Mouse (Mus musculus): ENCODE results near the gene Gjb4. TPM values are rescaled to one million over a fixed set of nuclear protein-coding genes. Genes with fewer than 3 reads are reported as not detected.

Gjb4 gene
- total RNA-seq (2021), result not detected
- long read RNA-seq, experiment 1, result 0 reads
- long read RNA-seq, experiment 2, result 0 reads

DNA sequence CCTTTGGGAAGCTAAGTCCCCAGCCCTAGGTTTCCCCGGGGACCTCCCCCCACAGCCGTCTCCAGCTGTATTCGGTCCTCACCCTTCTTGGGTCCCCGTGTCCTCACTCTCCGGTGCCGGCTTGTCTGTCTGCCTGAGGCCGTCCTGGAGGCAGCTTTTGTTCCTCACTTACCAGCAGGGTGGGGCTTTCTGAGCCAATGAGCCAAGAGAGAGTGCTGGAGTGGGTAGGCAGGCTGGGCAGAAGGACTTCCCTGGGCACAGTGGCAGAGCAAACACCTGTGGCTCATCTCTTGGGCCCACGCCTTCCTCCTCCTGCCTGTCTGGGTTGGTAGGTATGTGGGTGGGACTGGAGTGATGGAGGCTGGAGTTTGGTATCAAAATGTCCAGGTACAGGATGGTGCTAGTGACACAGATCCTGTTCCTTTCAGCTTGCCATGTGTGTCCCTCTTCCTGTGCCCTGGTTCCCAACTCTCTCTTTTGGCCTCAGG is at the start of gene Gjb4:
Gene Gjb4 (minus strand): TSS at position 131 of the 488 bp plus-strand sequence.
- no peak for DNase-seq

DNA sequence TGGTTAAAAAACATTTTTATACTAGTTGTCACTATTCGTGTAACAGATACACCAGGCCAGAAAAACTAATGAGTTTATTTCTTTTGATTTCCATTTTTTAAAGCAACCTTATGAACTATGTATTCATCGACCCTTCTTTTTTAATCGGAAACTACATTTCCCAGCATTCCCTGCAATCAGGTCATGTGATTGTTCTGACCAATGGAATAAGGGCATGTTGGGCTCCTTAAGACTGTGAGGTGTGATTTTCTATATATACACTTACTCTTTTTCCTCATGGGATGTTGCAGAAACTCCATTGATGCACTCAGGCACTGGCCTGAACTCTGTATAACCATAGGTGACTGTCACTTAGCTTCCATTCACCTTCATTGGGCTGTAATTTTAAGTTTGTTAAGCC is 48.7 kb upstream of the Gjb4 start:
- DNase-seq, result no peak

DNA sequence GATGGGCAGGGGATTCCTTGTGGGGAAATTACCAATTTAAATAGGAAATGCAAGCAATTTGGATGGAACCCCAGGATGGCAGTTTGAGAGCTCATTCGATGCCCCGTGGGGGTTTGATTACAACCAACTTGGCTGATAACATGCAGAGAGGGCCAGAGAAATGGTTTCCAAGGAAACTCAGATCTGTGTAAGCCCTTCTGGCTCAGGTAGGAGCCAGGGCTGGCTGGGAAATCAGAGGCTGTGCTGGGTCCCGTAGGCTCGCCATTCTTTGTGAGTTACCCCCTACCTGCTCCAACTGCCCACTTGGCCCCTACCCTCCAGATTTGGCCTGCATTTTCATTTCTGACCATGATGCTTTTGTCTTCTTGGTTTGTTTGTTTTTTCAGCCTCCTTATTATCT is 48.3 kb upstream of the Gjb4 start:
- no peak for DNase-seq

DNA sequence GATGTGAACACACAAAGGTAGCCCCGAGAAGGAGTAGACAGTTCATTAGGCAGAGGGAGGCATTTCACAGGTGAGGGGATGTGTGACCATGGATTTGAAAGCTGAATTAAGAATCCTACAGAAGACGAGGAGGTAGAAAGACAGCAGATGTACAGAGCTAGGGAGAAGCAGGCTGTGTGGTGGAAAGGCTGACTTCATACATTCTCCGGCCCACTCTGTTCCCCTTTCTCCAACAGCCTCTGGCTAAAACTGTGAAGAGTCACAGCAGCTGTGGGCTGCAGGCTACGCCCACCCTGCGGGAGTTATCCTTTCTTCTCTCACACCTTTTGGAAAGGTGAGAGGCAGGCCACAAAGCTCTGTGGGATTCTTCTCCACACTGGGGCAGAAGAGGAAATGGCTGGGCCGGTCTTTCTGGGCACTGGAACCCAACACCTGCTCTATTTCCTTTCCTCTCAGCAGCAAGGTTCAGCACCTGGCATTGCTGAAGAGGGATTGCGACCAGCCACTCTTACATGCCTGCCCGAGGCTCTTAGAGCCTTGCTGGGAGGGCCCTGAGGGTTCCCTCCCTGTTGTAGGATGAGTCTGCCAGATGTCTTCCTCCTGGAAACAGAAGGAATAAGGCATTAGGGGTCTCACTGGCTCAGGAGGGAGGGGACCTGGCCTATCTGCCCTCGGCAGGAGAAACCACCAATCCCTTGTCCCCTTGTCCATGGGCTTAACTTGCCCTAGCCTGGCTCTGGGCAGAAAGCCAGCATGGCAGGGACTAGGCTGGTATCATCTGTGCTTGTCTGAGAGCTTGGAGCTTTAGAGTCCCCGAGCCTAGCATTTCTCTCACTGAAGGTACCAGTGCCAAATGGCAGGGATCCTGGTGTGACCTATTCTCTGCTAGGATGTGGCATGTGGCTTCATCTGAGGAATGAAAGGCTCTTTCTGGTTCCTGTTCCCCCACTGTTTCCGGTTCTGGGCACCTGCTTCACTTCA is 46.6 kb upstream of the Gjb4 start:
- DNase-seq, result no peak

DNA sequence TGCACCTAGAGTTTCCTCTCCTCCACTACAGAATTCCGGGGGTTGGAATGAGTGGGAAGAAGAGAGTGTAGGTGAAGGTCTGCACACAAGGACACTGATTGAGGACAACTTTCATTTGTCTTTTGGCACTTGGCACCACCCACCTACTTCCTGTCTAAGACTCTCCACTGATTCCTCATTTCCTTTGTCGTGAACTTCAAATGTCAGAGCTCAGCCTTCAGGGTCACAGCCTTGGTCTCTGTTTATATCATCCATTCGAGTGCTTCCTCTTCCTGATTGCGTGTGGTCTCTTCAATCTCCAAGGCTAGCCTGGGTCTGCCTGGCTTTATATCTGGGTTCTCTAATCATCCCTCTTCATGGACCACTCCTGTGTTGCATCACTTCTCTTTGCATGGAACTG is 41.7 kb upstream of the Gjb4 start:
- DNase-seq, result peak; percentile 25

DNA sequence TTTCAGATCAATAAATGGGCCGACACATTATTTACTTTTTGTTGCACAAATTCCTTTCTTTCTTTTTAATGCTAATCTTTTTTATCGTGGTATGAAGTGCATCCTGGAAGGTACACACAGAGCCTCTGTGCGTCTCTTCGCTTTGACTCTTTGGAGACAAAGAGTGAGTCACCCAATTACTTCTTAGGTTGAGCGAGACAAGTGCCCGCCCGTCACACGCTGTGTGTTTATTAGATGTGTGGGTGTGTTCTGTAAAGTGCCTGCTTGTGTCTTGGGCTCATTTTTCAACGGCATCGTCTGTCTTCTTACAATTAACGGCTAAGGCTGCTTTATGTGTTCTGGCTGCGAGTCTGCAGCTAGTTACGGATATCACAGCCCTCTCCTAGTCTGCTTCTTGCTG is 35.8 kb upstream of the Gjb4 start:
- no peak for DNase-seq

DNA sequence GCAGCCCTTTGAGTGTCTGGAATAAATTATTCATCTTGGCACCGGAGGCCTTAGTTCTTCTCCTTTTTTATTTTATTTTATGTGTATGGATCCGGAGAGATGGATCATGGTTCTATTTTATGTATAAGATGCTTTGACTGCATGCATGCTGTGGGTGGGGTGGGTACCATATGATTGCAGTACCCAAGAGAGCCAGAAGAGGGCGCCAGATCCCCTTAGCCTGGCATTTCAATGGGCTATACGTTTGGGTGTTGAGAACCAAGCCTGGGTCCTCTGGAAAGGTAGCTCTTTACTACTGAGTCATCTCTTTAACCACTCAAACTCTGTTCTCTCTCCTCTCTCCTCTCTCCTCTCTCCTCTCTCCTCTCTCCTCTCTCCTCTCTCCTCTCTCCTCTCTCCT is 23.5 kb upstream of the Gjb4 start:
- DNase-seq, result peak; percentile 50

DNA sequence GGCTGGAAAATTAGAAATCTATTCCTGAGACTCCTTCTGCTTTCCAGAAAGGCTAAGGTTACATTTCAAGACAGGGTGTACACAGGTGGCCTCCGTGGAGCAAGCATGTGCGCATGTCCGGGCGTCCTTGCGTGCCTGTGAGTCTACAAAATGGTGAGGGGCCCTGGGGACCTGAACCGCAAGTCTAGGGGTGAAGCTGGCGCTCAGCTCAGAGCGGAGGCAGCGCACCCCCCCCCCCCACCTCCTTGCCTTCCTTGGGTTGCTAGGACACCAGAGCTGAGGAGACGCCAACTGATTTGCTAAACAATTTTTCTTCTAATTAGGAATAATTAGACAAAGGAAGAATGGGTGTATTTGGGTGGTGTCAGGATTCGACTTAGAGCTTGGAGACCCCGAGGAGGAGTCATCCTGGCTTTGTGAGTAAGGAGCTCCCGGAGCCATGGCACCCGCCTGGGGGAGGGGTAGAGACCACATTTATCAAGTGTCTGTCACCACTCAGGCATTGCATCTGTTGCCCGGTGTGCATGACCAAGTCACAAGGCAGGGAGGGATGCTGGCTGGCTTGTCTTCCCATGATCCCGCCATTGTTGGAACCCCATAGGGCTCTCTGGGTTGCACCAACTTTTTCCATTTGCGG is 21.8 kb upstream of the Gjb4 start:
- no peak for DNase-seq

DNA sequence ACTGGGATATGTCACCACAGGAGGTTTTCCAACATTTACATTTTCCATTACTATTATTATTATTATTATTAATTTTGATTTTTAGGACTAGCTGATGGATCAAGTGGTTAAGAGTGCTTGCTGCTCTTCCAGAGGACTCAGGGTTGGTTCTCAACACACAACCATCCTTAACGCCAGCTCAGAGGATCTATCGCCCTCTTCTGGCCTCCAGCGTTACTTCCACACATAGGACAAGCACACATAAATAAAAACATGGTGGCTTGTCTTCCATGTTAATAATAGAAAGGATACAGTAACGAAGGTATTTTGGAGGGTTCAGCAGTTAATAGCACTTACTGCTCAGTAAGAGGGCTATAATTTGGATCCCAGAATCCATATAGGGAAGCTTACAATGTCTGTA is 20.8 kb upstream of the Gjb4 start:
- no peak for DNase-seq

DNA sequence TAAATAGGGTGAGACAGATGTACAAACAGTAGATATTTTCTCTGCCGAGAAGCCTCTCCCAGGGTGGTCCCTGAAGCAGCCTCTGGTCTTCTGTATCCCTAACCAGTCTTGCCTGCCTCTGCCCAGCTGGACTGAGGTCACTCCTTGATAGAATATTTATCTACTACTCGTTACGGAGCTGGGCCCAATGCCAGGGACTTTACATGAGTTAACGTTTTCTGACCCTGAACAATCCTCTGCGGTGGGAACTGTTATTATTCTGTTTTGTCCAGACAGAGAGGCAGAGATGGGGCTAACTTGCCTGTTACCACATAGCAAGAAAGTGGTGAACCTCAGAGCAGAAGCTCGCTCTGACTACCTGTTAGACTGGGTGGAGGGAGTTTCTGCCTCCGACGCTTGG is 19.6 kb upstream of the Gjb4 start:
- peak; percentile 69 for DNase-seq

DNA sequence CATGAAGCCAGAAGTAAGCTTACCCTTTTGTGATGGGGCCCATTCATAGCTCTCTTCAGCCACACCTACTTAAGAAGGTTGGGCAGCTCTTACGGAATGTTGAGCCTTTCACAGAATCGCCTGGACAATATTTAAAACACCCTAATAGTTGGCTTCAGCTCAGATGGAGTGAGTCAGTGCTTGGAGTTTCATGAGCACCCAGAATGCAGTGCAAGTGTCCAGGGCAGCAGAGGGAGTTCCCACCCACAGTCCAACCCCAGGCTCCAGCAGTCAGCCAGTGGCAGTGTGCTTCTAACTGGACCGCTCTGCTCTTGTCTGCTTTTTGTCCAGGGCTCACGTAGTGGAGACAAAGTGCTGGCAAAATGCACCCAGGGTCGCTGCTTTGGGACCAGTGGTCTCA is 17.7 kb upstream of the Gjb4 start:
- peak; percentile 40 for DNase-seq

DNA sequence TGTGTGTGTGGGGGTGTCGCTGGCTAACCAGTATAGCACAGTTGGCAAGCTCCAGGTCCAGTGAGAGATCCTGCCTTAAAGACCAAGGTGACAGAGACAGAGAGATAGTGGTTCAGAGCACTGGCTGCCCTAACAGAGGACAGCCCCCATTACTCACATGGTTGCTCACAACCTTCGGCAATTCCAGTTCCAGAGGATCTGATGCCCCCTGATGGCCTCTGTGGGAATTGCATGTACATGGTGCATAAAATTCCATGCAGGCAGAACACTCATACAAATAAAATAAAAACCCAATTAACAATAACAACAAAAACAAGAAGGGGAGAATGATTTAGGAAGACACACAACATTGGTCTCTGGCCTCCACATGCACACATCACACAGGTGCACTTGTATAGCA is 16.6 kb upstream of the Gjb4 start:
- no peak for DNase-seq

DNA sequence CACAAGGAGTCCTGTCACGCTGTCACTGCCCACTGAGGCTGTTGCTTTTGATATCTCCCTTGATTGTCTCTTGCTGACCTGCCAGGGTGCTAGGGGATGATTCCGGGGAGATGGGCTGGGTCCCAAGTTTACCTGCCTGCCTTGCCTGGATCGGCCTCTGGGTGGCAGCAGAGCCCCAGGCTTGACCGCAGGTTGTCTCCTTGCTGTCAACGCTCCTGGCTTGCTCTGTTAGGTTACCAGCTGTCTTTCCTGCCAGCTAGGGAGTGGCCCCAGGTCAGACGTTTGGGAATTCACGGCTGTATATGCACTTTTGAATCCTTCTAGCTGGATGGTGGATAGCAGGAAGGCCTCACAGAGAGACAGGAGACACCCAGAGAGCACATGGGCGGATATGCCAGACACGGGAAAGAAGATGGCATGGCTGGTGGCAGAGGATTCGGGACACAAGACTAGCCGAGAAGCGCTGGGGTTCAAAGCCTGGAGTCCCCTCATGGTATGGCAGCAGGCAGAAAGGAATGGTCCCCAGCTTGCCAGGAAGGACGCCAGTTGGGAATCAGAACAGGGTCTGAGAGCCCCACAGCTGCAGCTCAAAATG is 14.6 kb upstream of the Gjb4 start:
- peak; percentile 87 for DNase-seq

DNA sequence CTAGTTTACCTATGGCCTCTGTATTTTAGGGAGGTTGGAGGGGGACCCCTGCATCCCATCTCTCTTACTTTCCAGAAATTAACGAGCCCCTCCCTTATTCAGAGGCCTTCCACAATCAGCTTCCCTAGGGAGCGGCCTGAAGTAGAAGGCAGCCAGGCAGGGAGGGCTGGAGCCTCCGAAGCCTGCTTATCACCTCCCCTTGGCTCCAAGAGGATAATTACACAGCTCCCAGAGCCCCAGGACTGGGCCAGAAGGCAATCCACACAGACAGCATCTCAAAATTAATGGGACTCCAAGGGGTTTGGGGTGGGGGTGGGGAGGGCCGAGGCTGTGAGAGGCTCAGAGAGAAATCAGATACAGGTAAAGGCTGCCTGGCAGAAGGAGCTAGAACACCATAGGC is 12.0 kb upstream of the Gjb4 start:
- no peak for DNase-seq

DNA sequence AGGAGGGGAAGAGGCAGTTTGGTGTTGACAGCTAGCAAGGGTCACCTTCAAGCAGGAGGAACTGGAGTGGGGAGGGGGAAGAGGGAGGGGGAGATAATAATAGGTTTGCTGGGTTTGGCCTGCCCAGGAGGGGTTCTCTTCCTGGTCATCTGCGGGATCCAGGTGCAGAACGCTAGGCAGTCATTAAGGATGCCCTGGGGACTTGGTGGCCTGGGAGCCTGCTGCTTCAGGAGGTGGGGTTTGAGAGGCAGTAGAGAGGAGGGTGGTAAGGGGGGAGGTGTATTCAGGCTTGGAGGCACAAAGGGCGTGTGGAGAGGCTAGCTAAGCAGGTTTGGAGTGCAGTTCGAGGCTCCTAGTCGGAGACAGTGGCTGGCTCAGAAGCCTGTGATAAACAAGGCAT is 11.6 kb upstream of the Gjb4 start:
- DNase-seq, result no peak

DNA sequence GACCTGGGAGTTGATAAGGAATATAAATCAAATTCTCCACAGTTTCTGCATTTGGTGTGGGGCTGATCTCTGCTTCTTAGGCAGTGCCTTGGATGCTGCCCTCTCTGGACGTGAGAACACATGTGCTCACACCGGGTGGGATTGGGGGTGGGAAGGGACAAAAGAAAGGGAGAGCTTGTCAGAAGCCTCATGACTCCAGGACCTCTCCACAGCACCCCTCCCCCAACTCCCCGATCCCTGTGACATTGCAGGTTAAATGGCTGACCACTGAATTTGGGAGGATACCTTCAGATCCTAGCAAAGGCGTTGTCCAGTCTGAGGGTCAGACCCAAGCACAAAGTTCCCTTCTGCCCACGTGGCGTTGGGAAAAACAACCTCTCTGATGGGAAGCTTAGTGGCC is 10.6 kb upstream of the Gjb4 start:
- no peak for DNase-seq

DNA sequence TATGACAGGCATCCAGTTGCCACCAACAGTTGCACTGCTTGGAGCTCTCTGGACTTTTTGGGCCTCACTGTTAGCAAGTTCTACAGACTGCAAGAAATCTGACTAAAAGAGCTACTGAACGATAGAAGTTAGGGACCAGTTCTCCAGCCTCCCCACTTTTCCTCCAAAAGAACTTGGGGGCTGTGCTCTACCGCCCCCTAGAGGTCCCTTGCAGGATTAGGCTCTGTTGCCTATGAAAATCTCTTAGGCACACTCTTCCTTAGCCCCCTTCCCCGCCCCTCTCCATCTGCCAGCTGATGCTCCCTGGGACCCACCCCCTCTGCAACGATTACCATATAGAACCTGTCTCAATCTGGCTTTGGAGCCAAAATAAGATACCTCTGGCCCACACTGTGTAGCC is 9.4 kb upstream of the Gjb4 start:
- peak; percentile 40 for DNase-seq

DNA sequence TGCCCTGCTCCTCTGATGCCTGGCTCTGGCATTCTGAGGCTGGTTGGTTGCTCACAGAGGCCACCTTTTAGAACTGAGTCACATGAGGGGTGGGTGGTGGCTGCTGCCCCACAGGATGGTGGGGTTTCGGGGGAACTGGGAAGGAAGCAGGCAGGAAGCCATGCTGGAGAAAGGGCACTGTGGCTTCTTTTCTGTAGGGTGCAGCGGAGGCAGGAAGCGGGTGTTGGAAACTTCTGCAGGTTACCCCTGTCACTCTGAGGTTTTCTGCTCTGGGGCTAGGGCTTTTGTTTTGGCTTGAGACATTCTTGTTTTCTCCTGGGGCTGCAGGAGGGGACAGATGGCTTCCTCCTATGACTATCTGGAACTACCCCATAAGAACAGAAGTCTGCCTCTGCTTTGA is 8.6 kb upstream of the Gjb4 start:
- DNase-seq, result no peak

DNA sequence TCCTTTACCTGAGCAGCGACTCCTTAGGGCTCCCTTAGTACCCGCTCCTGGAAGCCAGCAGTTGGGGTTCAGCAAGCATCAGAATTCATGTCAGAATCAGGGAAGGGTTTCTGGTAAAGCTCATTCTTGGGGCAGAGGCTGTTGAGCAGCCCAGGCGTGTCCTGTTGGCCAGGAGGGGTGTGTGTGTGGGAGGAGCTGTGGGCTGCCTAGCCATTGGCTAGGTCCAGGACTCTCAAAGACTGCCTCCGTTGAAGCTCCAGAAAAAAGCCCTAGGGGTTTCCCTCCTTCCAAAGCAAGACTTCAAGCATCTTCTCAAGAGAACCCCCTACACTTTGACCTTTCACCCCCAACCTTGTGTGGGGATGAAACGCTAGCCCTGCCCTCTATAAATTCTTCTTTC is 4.1 kb upstream of the Gjb4 start, which contains the start of gene Gjb5:
Gene Gjb5 (minus strand): TSS at position 164 of the 400 bp plus-strand sequence.
- DNase-seq, result no peak

DNA sequence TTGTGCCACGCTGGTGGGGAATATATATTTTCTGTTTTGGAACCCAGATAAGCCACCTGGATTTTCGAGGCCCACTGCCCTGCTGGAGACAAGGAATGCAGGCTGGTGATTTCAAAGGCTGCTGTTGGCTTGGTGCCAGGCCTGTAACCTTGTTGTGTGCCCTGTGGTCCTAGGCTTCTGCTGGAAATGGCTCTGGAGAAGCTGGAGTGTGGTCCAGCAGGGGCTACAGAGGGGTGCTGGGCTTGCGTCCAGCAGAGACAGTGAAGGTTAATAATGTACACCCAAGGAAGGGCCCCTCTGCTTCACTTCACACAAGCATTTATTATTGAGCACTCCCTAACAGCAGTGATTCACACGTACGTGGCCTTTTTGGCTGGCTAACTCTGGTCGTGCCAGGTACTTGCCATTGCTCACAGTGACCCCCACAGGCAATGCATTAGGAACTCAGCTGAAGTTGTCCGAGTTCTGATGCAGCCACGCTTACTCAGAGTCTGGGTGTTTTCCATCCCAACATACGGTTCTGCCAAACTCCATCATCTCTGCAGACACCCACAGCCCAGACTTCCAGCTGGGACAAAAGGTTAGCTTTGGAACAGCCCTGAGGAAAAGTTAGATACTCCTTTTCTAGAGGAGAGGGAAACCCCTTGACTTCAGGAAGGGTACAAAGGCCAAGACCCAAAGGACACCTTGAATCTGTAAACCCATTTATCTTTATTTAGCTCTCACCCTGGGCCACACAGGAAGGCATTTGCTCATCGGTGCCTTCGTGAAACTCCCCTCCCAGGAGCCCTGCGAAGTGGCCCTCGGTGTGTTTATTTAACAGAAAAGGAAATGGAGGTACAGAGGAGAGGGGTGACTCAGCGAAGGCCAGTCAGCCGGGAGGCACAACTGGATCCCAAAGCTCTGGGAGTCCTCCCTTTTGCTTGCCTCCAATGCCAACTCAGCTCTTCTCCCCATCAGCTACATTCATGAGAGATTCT is 915 bp upstream of the Gjb4 start:
- DNase-seq, result peak; percentile 64

DNA sequence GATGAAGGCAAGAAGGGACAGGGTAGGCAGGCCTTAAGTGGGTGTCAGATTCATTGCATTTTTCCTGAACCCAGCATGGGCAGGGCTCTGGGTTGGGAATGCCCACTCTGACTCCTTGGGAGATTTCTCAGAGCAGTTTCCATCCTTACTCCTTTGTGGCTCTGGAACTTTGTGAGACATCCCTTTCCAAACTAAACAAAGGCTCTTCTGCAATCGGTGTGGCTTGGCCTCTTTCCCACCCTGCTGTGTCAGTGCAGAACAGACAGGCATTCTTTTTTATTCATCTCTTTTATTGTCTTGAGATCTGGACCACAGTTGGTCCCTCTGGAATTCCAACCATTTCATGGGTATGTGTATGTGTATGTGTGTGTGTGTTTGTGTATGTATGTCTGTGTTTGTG is 1.3 kb downstream of the Gjb4 start:
- no peak for DNase-seq
